Mouse (Mus musculus): ENCODE measurements at regions not wholly inside any gene's neighbourhood (a gene's known extent, or its start where the extent isn't known, plus 50 kb on each side); places are given as distances from the start of the nearest gene placed in this dataset.
"Not testable (repeated sequence)": the region's sequence is repeated elsewhere in the genome, so short reads cannot be mapped to it uniquely, and the experiment has no call there.

DNA sequence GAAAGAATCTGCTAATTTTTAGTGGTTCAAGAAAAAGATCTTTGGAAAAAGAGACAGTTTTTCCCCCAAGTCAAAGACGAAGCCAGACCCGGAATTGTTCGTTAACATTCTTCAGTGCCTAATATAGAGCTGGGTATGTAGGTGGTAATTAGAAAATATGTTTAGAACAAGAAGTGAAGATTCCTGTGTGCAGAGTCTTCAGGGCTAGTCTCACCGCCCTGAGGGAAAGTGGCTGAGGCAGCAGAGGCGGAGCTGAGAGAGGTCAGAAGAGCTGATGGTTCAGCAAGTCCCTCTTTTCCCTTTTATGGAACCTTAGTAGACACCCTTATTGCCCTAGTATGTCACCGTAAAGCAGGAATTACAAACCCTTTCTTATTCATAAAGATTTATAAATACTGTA is 232.0 kb downstream of the Pten start:
- H3K36me3 ChIP-seq (ENCODE audit: control insufficient read depth, insufficient read depth, low read length), result no peaks in the 10 kb centered on the region
- WGBS, result 78% methylated on average over 6 of the region's 6 CpGs
- no peak for ATAC-seq (ENCODE audit: insufficient number of reproducible peaks, low FRiP score, low TSS enrichment, low read depth)
- H3K9me3 ChIP-seq (ENCODE audit: control insufficient read depth, low read length), result no peaks in the 10 kb centered on the region
- H3K4me2 ChIP-seq (ENCODE audit: low read depth, severe bottlenecking), result no peak overlapping the region
- no peaks in the 10 kb centered on the region for H3K4me1 ChIP-seq (ENCODE audit: control insufficient read depth, insufficient read depth, low read length)
- H3K27ac ChIP-seq (replicated peaks; ENCODE audit: low read depth, low read length), result no peak overlapping the region
- no peaks in the 10 kb centered on the region for H3K27me3 ChIP-seq (ENCODE audit: control insufficient read depth, insufficient read depth, low read length)
- no peak overlapping the region for H3K9ac ChIP-seq (ENCODE audit: low read length)
- no peak overlapping the region for H3K4me3 ChIP-seq (ENCODE audit: low read depth, low read length)
- no peak for DNase-seq (ENCODE audit: low spot score)

DNA sequence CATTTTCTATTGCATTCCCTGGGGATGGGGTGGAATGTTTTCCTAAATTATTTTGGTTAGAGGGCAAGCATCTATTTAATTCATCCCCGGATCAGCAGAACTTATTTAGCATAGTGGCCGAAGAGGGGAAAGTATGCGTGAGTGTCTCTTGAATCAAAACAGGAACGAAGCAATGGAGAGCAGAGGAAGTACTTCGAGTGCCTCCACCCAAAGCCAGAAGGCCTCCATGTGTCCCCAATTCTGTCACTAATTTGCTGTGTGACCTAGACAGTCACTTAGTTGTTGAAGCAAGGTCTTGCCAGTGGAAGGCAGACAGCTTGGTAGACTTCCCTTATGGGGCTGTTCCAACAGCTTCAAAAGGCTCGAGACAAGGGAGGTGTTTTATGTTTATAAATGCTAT is 233.3 kb downstream of the Pten start:
- no peak for DNase-seq (ENCODE audit: low spot score)
- Histone ChIP-seq H3K4me2 (ENCODE audit: low read depth, severe bottlenecking) (no peak overlapping the region), H3K9ac (ENCODE audit: low read length) (no peak overlapping the region), H3K36me3 (ENCODE audit: control insufficient read depth, insufficient read depth, low read length) (no peaks in the 10 kb centered on the region), H3K4me1 (ENCODE audit: control insufficient read depth, insufficient read depth, low read length) (no peaks in the 10 kb centered on the region), H3K27me3 (ENCODE audit: control insufficient read depth, insufficient read depth, low read length) (no peaks in the 10 kb centered on the region), H3K9me3 (ENCODE audit: control insufficient read depth, low read length) (no peaks in the 10 kb centered on the region), H3K27ac (replicated peaks; ENCODE audit: low read depth, low read length) (no peak overlapping the region), H3K4me3 (ENCODE audit: low read depth, low read length) (no peak overlapping the region)
- 91% methylated on average over 6 of the region's 6 CpGs for WGBS
- ATAC-seq (ENCODE audit: insufficient number of reproducible peaks, low FRiP score, low TSS enrichment, low read depth), result no peak

DNA sequence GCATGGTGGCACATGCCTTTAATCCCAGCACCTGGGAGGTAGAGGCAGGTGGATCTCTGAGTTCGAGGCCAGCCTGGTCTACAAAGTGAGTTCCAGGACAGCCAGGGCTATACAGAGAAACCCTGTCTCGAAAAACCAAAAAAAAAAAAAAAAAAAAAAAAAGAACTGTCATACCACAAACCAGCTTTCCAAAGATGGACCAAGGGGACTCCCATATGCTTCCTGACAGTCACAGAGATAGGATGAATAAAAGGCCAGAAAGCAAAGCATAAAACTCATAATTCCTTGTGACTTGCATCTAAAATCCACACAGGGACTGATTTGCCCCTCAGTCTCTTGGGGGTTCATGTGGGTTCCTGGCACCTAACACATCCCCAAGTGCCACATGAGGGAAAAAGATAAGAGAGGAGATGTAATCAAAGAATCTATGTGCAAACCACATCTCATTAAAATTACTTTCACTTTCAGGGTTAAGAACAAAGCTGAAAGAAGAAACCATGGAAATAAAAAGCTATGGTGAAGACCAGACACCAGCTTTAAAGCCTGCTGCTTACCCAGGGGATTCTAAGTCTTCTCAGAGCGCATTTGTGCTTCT is 241.4 kb downstream of the Pten start:
- Histone ChIP-seq H3K4me2 (ENCODE audit: low read depth, severe bottlenecking) (no peak overlapping the region), H3K4me1 (ENCODE audit: control insufficient read depth, insufficient read depth, low read length) (no peaks in the 10 kb centered on the region), H3K36me3 (ENCODE audit: control insufficient read depth, insufficient read depth, low read length) (no peaks in the 10 kb centered on the region), H3K9me3 (ENCODE audit: control insufficient read depth, low read length) (no peaks in the 10 kb centered on the region), H3K9ac (ENCODE audit: low read length) (no peak overlapping the region), H3K4me3 (ENCODE audit: low read depth, low read length) (no peak overlapping the region), H3K27me3 (ENCODE audit: control insufficient read depth, insufficient read depth, low read length) (no peaks in the 10 kb centered on the region), H3K27ac (replicated peaks; ENCODE audit: low read depth, low read length) (no peak overlapping the region)
- ATAC-seq (ENCODE audit: insufficient number of reproducible peaks, low FRiP score, low TSS enrichment, low read depth), result no peak
- DNase-seq (ENCODE audit: low spot score), result no peak
- WGBS, result 67% methylated on average over 2 of the region's 3 CpGs

- H3K27ac ChIP-seq (replicated peaks; ENCODE audit: low read depth, low read length), result no peak overlapping the region
- H3K36me3 ChIP-seq (ENCODE audit: control insufficient read depth, insufficient read depth, low read length), result no peaks in the 10 kb centered on the region
- DNase-seq (ENCODE audit: low spot score) (no peak), ATAC-seq (ENCODE audit: insufficient number of reproducible peaks, low FRiP score, low TSS enrichment, low read depth) (no peak)
- no peaks in the 10 kb centered on the region for H3K4me1 ChIP-seq (ENCODE audit: control insufficient read depth, insufficient read depth, low read length)
- no peaks in the 10 kb centered on the region for H3K9me3 ChIP-seq (ENCODE audit: control insufficient read depth, low read length)
- no peak overlapping the region for H3K4me2 ChIP-seq (ENCODE audit: low read depth, severe bottlenecking)
- H3K4me3 ChIP-seq (ENCODE audit: low read depth, low read length), result no peak overlapping the region
- H3K27me3 ChIP-seq (ENCODE audit: control insufficient read depth, insufficient read depth, low read length), result no peaks in the 10 kb centered on the region
- whole genome bisulfite sequencing, result 92% methylated on average over 8 of the region's 8 CpGs
- no peak overlapping the region for H3K9ac ChIP-seq (ENCODE audit: low read length)
These were observed 250.3 kb downstream of the Pten start for GRCm38 (mm10) chr19:33007582-33007981.

GRCm38 (mm10) chr19:33008076-33008475 is 250.8 kb downstream of the Pten start:
- Histone ChIP-seq H3K9me3 (ENCODE audit: control insufficient read depth, low read length) (no peaks in the 10 kb centered on the region), H3K4me2 (ENCODE audit: low read depth, severe bottlenecking) (no peak overlapping the region), H3K4me3 (ENCODE audit: low read depth, low read length) (no peak overlapping the region), H3K9ac (ENCODE audit: low read length) (no peak overlapping the region), H3K36me3 (ENCODE audit: control insufficient read depth, insufficient read depth, low read length) (no peaks in the 10 kb centered on the region), H3K27ac (replicated peaks; ENCODE audit: low read depth, low read length) (no peak overlapping the region), H3K27me3 (ENCODE audit: control insufficient read depth, insufficient read depth, low read length) (no peaks in the 10 kb centered on the region), H3K4me1 (ENCODE audit: control insufficient read depth, insufficient read depth, low read length) (no peaks in the 10 kb centered on the region)
- 82% methylated on average over 4 of the region's 4 CpGs for WGBS
- no peak for ATAC-seq (ENCODE audit: insufficient number of reproducible peaks, low FRiP score, low TSS enrichment, low read depth)
- DNase-seq (ENCODE audit: low spot score), result no peak

DNA sequence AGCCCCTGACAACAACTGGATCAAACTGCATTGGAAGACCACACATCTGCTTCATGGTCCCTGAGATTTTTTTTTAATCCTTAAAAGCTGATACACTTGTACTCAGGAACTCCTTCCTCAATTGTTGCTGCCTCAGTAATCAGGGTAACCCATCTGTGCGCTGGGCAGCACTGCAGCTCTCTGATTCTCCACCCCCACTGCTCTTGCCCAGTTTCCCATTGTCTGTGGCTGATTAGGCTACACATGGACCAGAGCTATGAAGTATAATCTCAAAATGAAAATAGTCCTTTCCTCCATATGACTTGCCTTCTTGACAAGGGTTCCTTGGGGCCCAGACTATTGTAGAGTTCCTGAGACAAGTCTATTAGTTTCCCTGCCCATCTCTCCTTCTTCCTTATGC is 251.5 kb downstream of the Pten start:
- no peaks in the 10 kb centered on the region for H3K9me3 ChIP-seq (ENCODE audit: control insufficient read depth, low read length)
- H3K27ac ChIP-seq (replicated peaks; ENCODE audit: low read depth, low read length), result no peak overlapping the region
- H3K9ac ChIP-seq (ENCODE audit: low read length), result no peak overlapping the region
- H3K27me3 ChIP-seq (ENCODE audit: control insufficient read depth, insufficient read depth, low read length), result no peaks in the 10 kb centered on the region
- no peaks in the 10 kb centered on the region for H3K36me3 ChIP-seq (ENCODE audit: control insufficient read depth, insufficient read depth, low read length)
- H3K4me1 ChIP-seq (ENCODE audit: control insufficient read depth, insufficient read depth, low read length), result no peaks in the 10 kb centered on the region
- WGBS, result 80% methylated on average over 1 of the region's 1 CpGs
- DNase-seq (ENCODE audit: low spot score), result no peak
- H3K4me3 ChIP-seq (ENCODE audit: low read depth, low read length), result no peak overlapping the region
- ATAC-seq (ENCODE audit: insufficient number of reproducible peaks, low FRiP score, low TSS enrichment, low read depth), result no peak
- H3K4me2 ChIP-seq (ENCODE audit: low read depth, severe bottlenecking), result no peak overlapping the region

DNA sequence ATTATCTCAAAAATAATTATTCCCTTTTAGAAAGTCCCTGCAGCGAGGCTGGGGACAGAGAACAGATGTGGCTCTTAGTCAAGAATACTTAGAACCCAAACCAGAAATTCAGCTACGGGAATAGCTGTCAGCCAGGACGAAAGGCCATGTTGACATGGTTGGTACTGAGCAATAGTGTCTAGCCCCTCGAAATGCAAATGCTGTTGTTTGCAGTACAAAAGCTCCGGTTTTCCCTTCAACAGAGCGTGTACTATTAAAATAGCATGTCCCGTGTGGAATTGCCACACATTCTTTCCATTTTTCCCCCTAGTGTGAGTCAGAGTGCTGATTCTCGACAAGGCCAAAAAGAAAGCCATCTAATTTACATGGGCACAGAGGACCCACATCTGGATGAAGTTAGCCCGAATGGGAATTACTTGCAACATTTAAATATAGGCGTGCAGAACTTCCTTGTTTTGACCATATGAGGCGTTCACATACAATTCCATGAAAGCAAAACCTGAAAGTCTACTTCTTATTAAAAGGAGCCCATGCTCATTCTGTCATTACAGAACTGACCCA is 253.7 kb downstream of the Pten start:
- no peak for ATAC-seq (ENCODE audit: insufficient number of reproducible peaks, low FRiP score, low TSS enrichment, low read depth)
- no peak overlapping the region for H3K9ac ChIP-seq (ENCODE audit: low read length)
- WGBS, result 74% methylated on average over 11 of the region's 11 CpGs
- no peak for DNase-seq (ENCODE audit: low spot score)
- no peaks in the 10 kb centered on the region for H3K27me3 ChIP-seq (ENCODE audit: control insufficient read depth, insufficient read depth, low read length)
- no peak overlapping the region for H3K4me2 ChIP-seq (ENCODE audit: low read depth, severe bottlenecking)
- H3K4me1 ChIP-seq (ENCODE audit: control insufficient read depth, insufficient read depth, low read length), result no peaks in the 10 kb centered on the region
- H3K27ac ChIP-seq (replicated peaks; ENCODE audit: low read depth, low read length), result no peak overlapping the region
- H3K9me3 ChIP-seq (ENCODE audit: control insufficient read depth, low read length), result no peaks in the 10 kb centered on the region
- no peaks in the 10 kb centered on the region for H3K36me3 ChIP-seq (ENCODE audit: control insufficient read depth, insufficient read depth, low read length)
- H3K4me3 ChIP-seq (ENCODE audit: low read depth, low read length), result no peak overlapping the region

DNA sequence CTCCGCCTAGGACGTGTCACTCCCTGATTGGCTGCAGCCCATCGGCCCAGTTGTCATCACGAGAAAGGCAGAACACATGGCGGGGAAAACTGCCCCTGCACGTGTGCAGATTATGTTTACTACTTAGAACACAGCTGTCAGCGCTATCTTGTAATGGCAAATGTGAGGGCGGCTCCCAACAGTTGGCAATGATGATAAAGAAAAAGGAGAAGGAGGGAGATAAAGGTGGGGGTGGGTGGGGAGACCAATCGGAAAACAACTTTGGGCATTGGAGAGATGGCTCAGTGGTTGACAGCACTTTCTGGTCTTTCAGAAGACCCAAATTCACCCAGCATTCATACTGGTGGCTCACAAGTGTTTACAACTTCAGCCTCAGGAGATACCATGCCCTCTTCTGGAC is 257.6 kb downstream of the Pten start:
- not testable (repeated sequence) for H3K4me3 ChIP-seq (ENCODE audit: low read depth, low read length); ATAC-seq (ENCODE audit: insufficient number of reproducible peaks, low FRiP score, low TSS enrichment, low read depth)

DNA sequence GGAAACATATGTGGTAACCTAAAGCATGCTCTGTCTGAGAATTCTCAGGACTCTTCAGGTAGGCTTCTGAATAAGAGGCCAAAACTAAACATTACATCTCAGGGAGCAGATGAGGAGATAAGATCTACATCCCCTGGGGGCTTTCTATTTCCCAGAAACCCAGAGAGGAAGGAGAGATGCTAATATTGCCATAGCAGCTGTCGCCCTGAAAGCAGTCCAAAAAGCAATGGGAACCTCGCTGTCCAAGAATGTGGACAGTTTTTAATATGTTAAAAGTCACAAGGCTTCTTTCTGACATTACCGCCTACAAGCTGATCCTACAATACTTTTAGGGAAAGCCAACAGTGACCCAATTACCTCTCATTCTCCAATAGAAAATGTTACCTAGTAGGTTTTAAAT is 263.9 kb downstream of the Pten start:
- DNase-seq (ENCODE audit: low spot score) (no peak), ATAC-seq (ENCODE audit: insufficient number of reproducible peaks, low FRiP score, low TSS enrichment, low read depth) (no peak)
- H3K9me3 ChIP-seq (ENCODE audit: control insufficient read depth, low read length), result no peaks in the 10 kb centered on the region
- H3K36me3 ChIP-seq (ENCODE audit: control insufficient read depth, insufficient read depth, low read length), result no peaks in the 10 kb centered on the region
- 0 out of 2 replicates have a peak, but pooled peaks cover 3% of the 10 kb centered on the region for H3K4me1 ChIP-seq (ENCODE audit: control insufficient read depth, insufficient read depth, low read length)
- no peak overlapping the region for H3K4me2 ChIP-seq (ENCODE audit: low read depth, severe bottlenecking)
- no peak overlapping the region for H3K4me3 ChIP-seq (ENCODE audit: low read depth, low read length)
- WGBS, result 92% methylated on average over 3 of the region's 3 CpGs
- H3K27ac ChIP-seq (replicated peaks; ENCODE audit: low read depth, low read length), result no peak overlapping the region
- no peaks in the 10 kb centered on the region for H3K27me3 ChIP-seq (ENCODE audit: control insufficient read depth, insufficient read depth, low read length)
- H3K9ac ChIP-seq (ENCODE audit: low read length), result no peak overlapping the region

More for the DNA sequence above, 257.6 kb downstream of the Pten start:
- H3K4me2 ChIP-seq (ENCODE audit: low read depth, severe bottlenecking); H3K9ac ChIP-seq (ENCODE audit: low read length); H3K27ac ChIP-seq (replicated peaks; ENCODE audit: low read depth, low read length); DNase-seq (ENCODE audit: low spot score); H3K4me1 ChIP-seq (ENCODE audit: control insufficient read depth, insufficient read depth, low read length); H3K36me3 ChIP-seq (ENCODE audit: control insufficient read depth, insufficient read depth, low read length); H3K9me3 ChIP-seq (ENCODE audit: control insufficient read depth, low read length); H3K27me3 ChIP-seq (ENCODE audit: control insufficient read depth, insufficient read depth, low read length): not testable (repeated sequence)
- WGBS, result 90% methylated on average over 9 of the region's 9 CpGs
